Mouse (Mus musculus) brain, embryonic 14.5 days (tissue): ENCODE results near the gene Echdc2.

Experiments
- CTCF ChIP-seq: fragments of 200-500 bp; IDR thresholded peaks from 2 replicates; pipeline ENCODE4 v1.5.1; 2012; ENCODE audit warnings: inconsistent platforms, mild to moderate bottlenecking, moderate library complexity, borderline replicate concordance; ENCODE audit not compliant: insufficient read depth, insufficient read length; ENCODE audit errors: extremely low read depth
- POLR2A ChIP-seq: fragments of 200-500 bp; IDR thresholded peaks from 2 replicates; pipeline ENCODE4 v1.6.1; 2012; ENCODE audit warnings: mild to moderate bottlenecking, inconsistent platforms, borderline replicate concordance; ENCODE audit not compliant: poor library complexity, insufficient read depth, insufficient read length, severe bottlenecking; ENCODE audit errors: extremely low read depth

DNA sequence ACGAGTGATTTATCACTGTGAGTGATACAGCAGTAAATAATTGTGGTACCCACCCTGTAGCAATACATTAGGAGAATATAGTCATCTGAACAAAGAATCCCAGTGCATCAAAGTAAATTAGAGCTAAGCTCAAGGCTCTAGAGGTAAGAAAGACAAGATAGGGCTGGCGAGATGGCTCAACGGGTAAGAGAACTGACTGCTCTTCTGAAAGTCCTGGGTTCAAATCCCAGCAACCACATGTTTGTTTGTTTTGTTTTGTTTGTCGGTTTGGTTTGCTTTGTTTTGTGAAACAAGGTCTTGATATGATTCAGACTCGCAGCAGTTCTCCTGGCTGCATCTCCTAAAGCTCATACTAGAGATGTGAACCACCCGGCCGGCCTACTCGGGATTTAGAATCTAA is 47.7 kb upstream of the Echdc2 start:
- TF ChIP-seq CTCF (no peak), POLR2A (no peak)
